Mouse (Mus musculus) neural tube, embryonic 12.5 days (tissue): ENCODE data around the gene Zbtb22. TPM values are rescaled to one million over a fixed set of nuclear protein-coding genes. Genes with fewer than 3 reads are reported as not detected.

ENCODE experiments used
- microRNA-seq: library from miRNA; unstranded; fragments of <30 nt; microRNA quantifications from one replicate; pipeline ENCODE4, GENCODE M21; 2017
- polyA plus RNA-seq: library from polyadenylated mRNA; unstranded; fragments of >200 nt; fragmentation: Nextera tagmentation; extraction: Ambion mirVana; gene quantifications from 2 replicates; pipeline ENCODE4 v1.2.1, GENCODE M21; 2016

The Zbtb22 gene
- polyA plus RNA-seq, 1 experiment from 2014 or later: 21.9 TPM

Small RNAs within 50 kb of the gene (microRNA-seq; reads per million reads assigned to microRNA genes)
- not detected for gene Gm27740

Other genes starting within 250 kb of the Zbtb22 start
- 369 and 408 TPM in 2 replicates for gene Hnrnpm, start 229.0 kb upstream of the Zbtb22 start, polyA plus RNA-seq
- 55.7 and 61.1 TPM in 2 replicates for gene March2, start 197.2 kb upstream of the Zbtb22 start, polyA plus RNA-seq
- 412 and 463 TPM in 2 replicates for gene Rab11b, start 155.4 kb upstream of the Zbtb22 start, polyA plus RNA-seq
- gene Angptl4, start 134.1 kb upstream of the Zbtb22 start, polyA plus RNA-seq: 17.7 TPM in 2 replicates
- 31.5 and 32.3 TPM in 2 replicates for gene Kank3, start 105.4 kb upstream of the Zbtb22 start, polyA plus RNA-seq
- 672 and 679 TPM in 2 replicates for gene Rps28, start 91.3 kb upstream of the Zbtb22 start, polyA plus RNA-seq
- gene Ndufa7, start 91.3 kb upstream of the Zbtb22 start, polyA plus RNA-seq: 458 and 461 TPM in 2 replicates
- 59.3 and 61.8 TPM in 2 replicates for gene Cd320, start 72.8 kb upstream of the Zbtb22 start, polyA plus RNA-seq
- not detected in 2 replicates for gene Gm7029, start 42.1 kb upstream of the Zbtb22 start, polyA plus RNA-seq
- gene Kifc1, start 25.2 kb upstream of the Zbtb22 start, polyA plus RNA-seq: 2.6 and 4.1 TPM in 2 replicates
- not detected in 2 replicates for gene Platr17, start 10.8 kb upstream of the Zbtb22 start, polyA plus RNA-seq
- 60.3 and 62.1 TPM in 2 replicates for gene Daxx, start 6.5 kb upstream of the Zbtb22 start, polyA plus RNA-seq
- gene Tapbp, start within 50 bp of the Zbtb22 start, polyA plus RNA-seq: 23.6 and 23.9 TPM in 2 replicates
- 64.3 and 68.1 TPM in 2 replicates for gene Rgl2, start 13.6 kb downstream of the Zbtb22 start, polyA plus RNA-seq
- 184 and 191 TPM in 2 replicates for gene Pfdn6, start 24.4 kb downstream of the Zbtb22 start, polyA plus RNA-seq
- gene Wdr46, start 24.8 kb downstream of the Zbtb22 start, polyA plus RNA-seq: 38.4 and 39.7 TPM in 2 replicates
- 7.9 and 8.3 TPM in 2 replicates for gene B3galt4, start 35.6 kb downstream of the Zbtb22 start, polyA plus RNA-seq
- gene Vps52, start 39.9 kb downstream of the Zbtb22 start, polyA plus RNA-seq: 66.0 and 66.5 TPM in 2 replicates
- 914 and 923 TPM in 2 replicates for gene Rps18, start 40.1 kb downstream of the Zbtb22 start, polyA plus RNA-seq
- 15.2 and 16.8 TPM in 2 replicates for gene H2-K1, start 84.4 kb downstream of the Zbtb22 start, polyA plus RNA-seq
- 25.9 and 30.7 TPM in 2 replicates for gene Ring1, start 108.8 kb downstream of the Zbtb22 start, polyA plus RNA-seq
- 61.3 and 70.6 TPM in 2 replicates for gene H2-Ke6, start 112.2 kb downstream of the Zbtb22 start, polyA plus RNA-seq
- gene Slc39a7, start 115.8 kb downstream of the Zbtb22 start, polyA plus RNA-seq: 172 and 173 TPM in 2 replicates
- gene Rxrb, start 115.9 kb downstream of the Zbtb22 start, polyA plus RNA-seq: 65.2 and 69.1 TPM in 2 replicates
- gene Col11a2, start 123.5 kb downstream of the Zbtb22 start, polyA plus RNA-seq: 5.7 and 6.3 TPM in 2 replicates
- gene H2-Oa, start 176.4 kb downstream of the Zbtb22 start, polyA plus RNA-seq: 0.44 and 0.50 TPM in 2 replicates
- 12.3 and 15.0 TPM in 2 replicates for gene H2-DMa, start 203.6 kb downstream of the Zbtb22 start, polyA plus RNA-seq
- gene Brd2, start 206.7 kb downstream of the Zbtb22 start, polyA plus RNA-seq: 135 and 141 TPM in 2 replicates
- 0.17 and 0.23 TPM in 2 replicates for gene H2-DMb2, start 227.4 kb downstream of the Zbtb22 start, polyA plus RNA-seq
- 0.23 and 0.47 TPM in 2 replicates for gene H2-DMb1, start 237.2 kb downstream of the Zbtb22 start, polyA plus RNA-seq